Mouse (Mus musculus) G1E (cell line): Measurements from ENCODE around the gene Zfp37. TPM values are rescaled to one million over a fixed set of nuclear protein-coding genes. Genes with fewer than 3 reads are reported as not detected.

ENCODE experiments used
- ATAC-seq: 2 replicates; pipeline ENCODE4 v1.8.0; 2016; ENCODE audit warnings: mild to moderate bottlenecking; ENCODE audit not compliant: insufficient number of reproducible peaks, poor library complexity, low FRiP score, severe bottlenecking; ENCODE audit errors: extremely low read depth
- DNase-seq: peaks from one replicate; pipeline ENCODE4 v3.0.0; 2012; ENCODE audit warnings: low spot score
- H3K27me3 ChIP-seq: 2 replicates; pipeline ENCODE4 v1.6.1; 2012; ENCODE audit warnings: mild to moderate bottlenecking, low read length, inconsistent platforms; ENCODE audit not compliant: insufficient read depth
- H3K36me3 ChIP-seq: replicated peaks from 2 replicates; pipeline ENCODE3; 2012; ENCODE audit warnings: mild to moderate bottlenecking, inconsistent platforms
- H3K4me1 ChIP-seq: 2 replicates; pipeline ENCODE4 v1.6.1; 2012; ENCODE audit warnings: low read depth, low read length, inconsistent platforms, mixed read lengths; ENCODE audit not compliant: insufficient read depth
- H3K4me3 ChIP-seq: 2 replicates; pipeline ENCODE4 v1.5.1; 2012; ENCODE audit warnings: low read depth, mild to moderate bottlenecking, inconsistent platforms, low read length, moderate library complexity, mixed read lengths
- H3K9me3 ChIP-seq: replicated peaks from 2 replicates; pipeline ENCODE4 v1.6.1; 2012; ENCODE audit warnings: inconsistent platforms
- CTCF ChIP-seq: IDR thresholded peaks from 2 replicates; pipeline ENCODE4 v1.5.1; 2012; ENCODE audit warnings: low read depth, low read length, inconsistent platforms, mixed read lengths
- GATA1 ChIP-seq: IDR thresholded peaks from 2 replicates; pipeline ENCODE4 v1.6.1; 2012; ENCODE audit warnings: borderline replicate concordance, low read length, inconsistent platforms, mixed read lengths
- GATA2 ChIP-seq: IDR thresholded peaks from 2 replicates; pipeline ENCODE4 v1.6.1; 2012; ENCODE audit warnings: low read depth, low read length, inconsistent platforms, borderline replicate concordance
- POLR2AphosphoS5 ChIP-seq: IDR thresholded peaks from 2 replicates; pipeline ENCODE4 v1.6.1; 2012; ENCODE audit warnings: low read depth, low read length, inconsistent platforms; ENCODE audit not compliant: insufficient replicate concordance
- TAL1 ChIP-seq: conservative IDR thresholded peaks from 2 replicates; pipeline ENCODE4 v1.6.1; 2012; ENCODE audit warnings: low read depth, low read length, inconsistent platforms, mixed read lengths
- polyA plus RNA-seq: library from polyadenylated mRNA; stranded (reverse); fragments of >175 nt; gene quantifications from 2 replicates; pipeline ENCODE4 v1.2.3, GENCODE M21; 2012
- total RNA-seq, 2 experiments: library from RNA; stranded (forward) in 1 of 2; stranded (reverse) in 1 of 2; fragments of 200-1000 nt in 1 of 2; fragments of >200 nt in 1 of 2; fragmentation: Nextera tagmentation in 1 of 2; gene quantifications; 2 replicates each; pipeline ENCODE4 v1.2.3; 2014 to 2017

Zfp37 gene
- total and polyA plus RNA-seq, 3 experiments = 0.71 TPM; not detected in 2

DNA sequence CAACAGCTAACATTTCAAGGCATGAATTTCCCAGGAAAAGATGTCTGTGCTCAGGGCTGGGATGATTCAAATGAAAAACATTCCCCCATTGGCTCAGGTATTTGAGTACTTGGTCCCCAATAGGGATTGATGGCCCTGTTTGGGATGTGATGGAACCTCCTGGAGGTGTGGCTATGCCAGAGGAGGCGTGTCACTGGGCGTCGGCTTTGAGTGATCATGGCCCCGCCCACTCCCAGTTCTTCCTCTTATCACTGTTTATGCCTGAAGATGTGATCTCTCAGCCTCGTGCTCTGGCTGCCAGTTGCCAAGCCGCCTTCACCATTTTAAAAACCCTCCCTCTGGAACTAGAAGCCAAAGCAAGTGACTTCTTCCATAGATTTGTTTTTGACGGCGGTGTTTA lies 23.7 kb upstream of the Zfp37 start:
- Histone ChIP-seq H3K27me3 (no peaks in the 10 kb centered on the region), H3K9me3 (0 out of 2 replicates have a peak, but pooled peaks cover 3% of the 10 kb centered on the region), H3K4me3 (no peak overlapping the region), H3K4me1 (no peaks in the 10 kb centered on the region), H3K36me3 (no peaks in the 10 kb centered on the region)
- TF ChIP-seq CTCF = no peak
- no peak for TF ChIP-seq TAL1
- no peak for TF ChIP-seq GATA1
- no peak for TF ChIP-seq POLR2AphosphoS5
- TF ChIP-seq GATA2 = no peak
- ATAC-seq (no peak), DNase-seq (no peak)

DNA sequence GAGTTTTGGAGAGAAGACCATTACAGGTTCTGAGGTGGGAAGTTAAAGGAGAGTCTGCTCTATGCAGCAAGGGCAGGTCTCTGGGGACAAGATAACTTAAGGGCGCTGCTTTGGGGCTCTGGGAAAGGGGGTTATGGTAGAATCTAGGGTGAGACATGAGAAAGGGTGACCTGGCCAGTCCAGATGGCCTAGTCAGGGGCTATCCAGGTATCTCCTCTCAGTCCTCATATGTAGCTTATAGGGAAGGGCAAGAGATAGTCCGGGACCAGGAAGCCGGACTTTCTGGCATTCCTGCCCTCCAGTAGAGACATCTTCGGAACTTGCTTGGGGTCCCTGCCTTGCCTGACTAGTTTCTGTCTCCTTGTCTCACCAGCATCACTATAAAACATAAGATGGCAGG lies 20.9 kb upstream of the Zfp37 start:
- 0 out of 2 replicates have a peak, but pooled peaks cover 3% of the 10 kb centered on the region for H3K9me3 ChIP-seq
- no peaks in the 10 kb centered on the region for H3K27me3 ChIP-seq
- H3K4me1 ChIP-seq = no peaks in the 10 kb centered on the region
- TF ChIP-seq TAL1 = no peak
- no peak for TF ChIP-seq GATA2
- no peak for TF ChIP-seq POLR2AphosphoS5
- TF ChIP-seq GATA1 = no peak
- no peak for TF ChIP-seq CTCF
- no peak for DNase-seq
- no peak overlapping the region for H3K4me3 ChIP-seq
- ATAC-seq = no peak
- no peaks in the 10 kb centered on the region for H3K36me3 ChIP-seq

DNA sequence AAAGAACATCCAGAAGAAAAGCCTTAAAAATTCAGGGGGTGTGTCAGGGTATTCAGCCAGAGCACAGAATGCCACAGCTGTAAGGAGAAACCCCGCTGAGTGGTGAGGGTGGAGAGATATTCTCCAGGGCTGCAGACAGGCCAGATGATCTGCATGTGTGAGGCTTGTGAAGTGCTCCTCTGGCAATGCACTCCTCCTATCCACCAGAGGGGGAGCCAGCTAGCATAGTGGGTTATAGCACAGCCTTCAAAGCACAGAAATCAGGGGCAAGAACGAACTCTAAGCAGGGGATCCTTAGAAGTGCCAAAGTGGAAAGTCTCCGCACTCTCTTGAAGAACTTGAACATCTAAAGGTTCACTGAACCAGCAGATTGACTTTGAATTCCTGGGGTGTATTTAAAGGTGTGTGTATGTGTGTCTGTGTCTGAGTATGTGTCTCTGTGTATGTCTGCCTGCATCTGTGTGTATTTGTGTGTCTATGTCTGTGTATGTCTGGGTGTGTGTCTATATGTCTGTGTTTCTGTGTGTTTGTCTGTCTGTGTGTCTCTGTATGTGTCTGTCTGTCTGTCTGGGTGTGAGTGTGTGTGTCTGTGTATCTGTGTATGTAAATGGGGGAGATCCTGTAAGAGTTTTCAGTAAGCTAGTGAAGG lies 20.2 kb upstream of the Zfp37 start:
- no peaks in the 10 kb centered on the region for H3K36me3 ChIP-seq
- DNase-seq (no peak), ATAC-seq (no peak)
- 0 out of 2 replicates have a peak, but pooled peaks cover 3% of the 10 kb centered on the region for H3K9me3 ChIP-seq
- TF ChIP-seq POLR2AphosphoS5 (no peak), GATA1 (no peak), GATA2 (no peak), CTCF (no peak), TAL1 (no peak)
- H3K27me3 ChIP-seq = no peaks in the 10 kb centered on the region
- H3K4me3 ChIP-seq = no peak overlapping the region
- H3K4me1 ChIP-seq = no peaks in the 10 kb centered on the region

DNA sequence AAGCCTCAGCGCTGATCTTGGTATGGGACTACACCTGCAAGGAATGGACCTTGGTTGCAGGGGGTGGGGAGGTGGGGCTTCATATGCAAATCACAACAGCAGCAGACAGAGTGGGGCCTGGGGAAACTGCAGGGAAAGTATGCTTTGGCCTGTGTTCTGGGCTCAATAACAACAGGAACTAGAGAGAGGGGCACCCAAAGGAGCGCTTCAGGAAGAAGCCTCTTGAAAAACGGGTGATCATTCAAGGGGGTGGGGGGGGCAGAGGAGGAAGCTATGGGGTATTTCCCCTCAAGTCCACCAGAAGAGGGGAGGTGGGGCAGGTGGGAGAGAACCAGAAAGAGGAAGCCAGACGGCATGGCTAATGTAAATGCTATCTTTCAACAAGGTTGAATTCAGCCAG lies 17.5 kb upstream of the Zfp37 start:
- H3K9me3 ChIP-seq = no peaks in the 10 kb centered on the region
- H3K27me3 ChIP-seq = no peaks in the 10 kb centered on the region
- H3K36me3 ChIP-seq = no peaks in the 10 kb centered on the region
- H3K4me3 ChIP-seq = no peak overlapping the region
- TF ChIP-seq POLR2AphosphoS5 (no peak), GATA1 (no peak), CTCF (no peak), TAL1 (no peak), GATA2 (no peak)
- ATAC-seq (no peak), DNase-seq (no peak)
- H3K4me1 ChIP-seq = no peaks in the 10 kb centered on the region

DNA sequence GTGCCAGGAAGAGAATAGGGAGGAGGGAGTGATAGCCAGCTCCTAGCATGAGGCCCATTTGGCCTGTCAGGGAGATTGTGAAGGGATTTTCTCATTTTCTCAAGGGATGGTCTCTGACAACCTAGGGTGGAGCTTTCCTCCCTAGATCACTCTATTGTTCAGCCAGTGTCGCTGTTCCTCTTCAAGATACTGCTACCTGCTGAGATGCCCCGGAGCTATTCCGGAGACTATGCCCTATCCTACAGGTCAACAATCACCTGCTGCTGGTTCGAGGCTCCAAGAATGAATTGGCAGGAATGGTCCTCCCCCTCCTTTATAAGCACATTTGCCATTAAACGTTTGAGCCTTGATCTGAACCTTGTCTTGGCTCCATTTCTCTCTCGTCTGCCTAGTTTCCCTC lies 9.7 kb upstream of the Zfp37 start:
- ATAC-seq = no peak
- H3K4me1 ChIP-seq = no peaks in the 10 kb centered on the region
- no peak for DNase-seq
- no peak overlapping the region for H3K4me3 ChIP-seq
- no peaks in the 10 kb centered on the region for H3K36me3 ChIP-seq
- no peaks in the 10 kb centered on the region for H3K27me3 ChIP-seq
- no peaks in the 10 kb centered on the region for H3K9me3 ChIP-seq
- no peak for TF ChIP-seq GATA2
- TF ChIP-seq TAL1 = no peak
- TF ChIP-seq CTCF = no peak
- TF ChIP-seq GATA1 = no peak
- TF ChIP-seq POLR2AphosphoS5 = no peak

DNA sequence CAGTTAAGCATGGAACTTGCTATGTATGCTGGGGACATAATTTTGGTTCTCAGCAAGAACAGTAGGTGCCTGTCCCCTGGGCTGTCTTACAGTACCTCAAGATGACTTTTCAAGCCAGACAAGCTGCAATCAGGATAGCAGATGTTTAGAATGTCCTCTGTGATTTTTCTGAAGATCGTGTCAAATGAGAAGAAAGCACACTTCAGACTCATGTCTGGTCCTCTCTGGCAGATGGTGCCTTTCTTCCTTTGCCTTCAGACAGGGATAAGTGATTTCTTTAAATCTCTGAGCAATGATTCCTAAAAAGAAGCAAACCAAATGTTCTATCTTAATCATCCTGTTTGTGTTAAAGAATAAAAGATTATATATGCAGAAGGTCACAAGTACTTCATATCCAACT lies 694 bp downstream of the Zfp37 start:
- Histone ChIP-seq H3K9me3 (peaks cover 10% of the 10 kb centered on the region), H3K36me3 (no peaks in the 10 kb centered on the region), H3K4me3 (no peak overlapping the region), H3K4me1 (no peaks in the 10 kb centered on the region), H3K27me3 (no peaks in the 10 kb centered on the region)
- DNase-seq = no peak
- no peak for ATAC-seq
- TF ChIP-seq CTCF = no peak
- no peak for TF ChIP-seq POLR2AphosphoS5
- no peak for TF ChIP-seq TAL1
- TF ChIP-seq GATA2 = no peak
- TF ChIP-seq GATA1 = no peak
